Mouse (Mus musculus) heart, embryonic 14.5 days (tissue): Measurements from ENCODE around the gene Ripor3. TPM values are rescaled to one million over a fixed set of nuclear protein-coding genes. Genes with fewer than 3 reads are reported as not detected.
"Not testable (repeated sequence)": the region's sequence is repeated elsewhere in the genome, so short reads cannot be mapped to it uniquely, and the experiment has no call there.

ENCODE experiments used
- ATAC-seq: fragments of 200-750 bp; cut with Nextera tagmentation; 2 replicates; pipeline ENCODE4 v1.8.0; 2017; ENCODE audit warnings: low read depth, moderate TSS enrichment; ENCODE audit not compliant: insufficient number of reproducible peaks, insufficient read depth, low FRiP score
- H3K27ac ChIP-seq, 2 experiments: fragments of 200-500 bp in 1 of 2; fragments of 300-500 bp in 1 of 2; sonication (generic) in 1 of 2; replicated peaks in 1 of 2; 2 replicates each; pipeline ENCODE4 v1.5.1; 2012 to 2014; ENCODE audit warnings: low read depth in 2 of 2, low read length in 2 of 2, control low read depth in 1 of 2, mild to moderate bottlenecking in 1 of 2, mixed read lengths in 1 of 2; ENCODE audit not compliant: control insufficient read depth in 1 of 2, insufficient read depth in 1 of 2
- H3K27me3 ChIP-seq: fragments of 300-500 bp; sonication (generic); 2 replicates; pipeline ENCODE4 v1.6.1; 2014; ENCODE audit warnings: mild to moderate bottlenecking, low read length, control low read depth; ENCODE audit not compliant: control insufficient read depth, insufficient read depth
- H3K36me3 ChIP-seq: fragments of 300-500 bp; sonication (generic); 2 replicates; pipeline ENCODE4 v1.6.1; 2014; ENCODE audit warnings: mild to moderate bottlenecking, control low read depth, low read length, mixed read lengths; ENCODE audit not compliant: control insufficient read depth, insufficient read depth
- H3K4me1 ChIP-seq, 2 experiments: fragments of 200-500 bp in 1 of 2; fragments of 300-500 bp in 1 of 2; sonication (generic) in 1 of 2; 2 replicates each; pipeline ENCODE4 v1.6.1; 2012 to 2014; ENCODE audit warnings: low read length in 2 of 2, control low read depth in 1 of 2, mixed read lengths in 1 of 2; ENCODE audit not compliant: control insufficient read depth in 2 of 2, insufficient read depth in 2 of 2
- H3K4me2 ChIP-seq: fragments of 300-500 bp; sonication (generic); 2 replicates; pipeline ENCODE4 v1.6.1; 2014; ENCODE audit warnings: mild to moderate bottlenecking, low read length
- H3K4me3 ChIP-seq, 2 experiments: fragments of 200-500 bp in 1 of 2; fragments of 300-500 bp in 1 of 2; sonication (generic) in 1 of 2; 2 replicates each; pipeline ENCODE4 v1.5.1; 2012 to 2014; ENCODE audit warnings: low read length in 2 of 2, mild to moderate bottlenecking in 2 of 2, control low read depth in 1 of 2, low read depth in 1 of 2, moderate library complexity in 1 of 2; ENCODE audit not compliant: control insufficient read depth in 1 of 2, insufficient read depth in 1 of 2
- H3K9ac ChIP-seq: fragments of 300-500 bp; sonication (generic); 2 replicates; pipeline ENCODE4 v1.6.1; 2014; ENCODE audit warnings: mild to moderate bottlenecking, low read length
- H3K9me3 ChIP-seq: fragments of 300-500 bp; sonication (generic); 2 replicates; pipeline ENCODE4 v1.6.1; 2016; ENCODE audit warnings: low read length, control low read depth; ENCODE audit not compliant: control insufficient read depth
- WGBS: fragments of 180-500 bp; shearing (Covaris S2); extraction: QIAGEN DNeasy Blood & Tissue Kit; methylation state at CpG from one replicate; pipeline ENCODE4 v1.1.7; 2014; 5-methylcytosine and 5-hydroxymethylcytosine counted together
- polyA plus RNA-seq: library from polyadenylated mRNA; unstranded; fragments of >200 nt; fragmentation: Nextera tagmentation; extraction: Ambion mirVana; gene quantifications from 2 replicates; pipeline ENCODE4 v1.2.1, GENCODE M21; 2014

The Ripor3 gene
- polyA plus RNA-seq = 0.81 and 1.00 TPM in 2 replicates

DNA sequence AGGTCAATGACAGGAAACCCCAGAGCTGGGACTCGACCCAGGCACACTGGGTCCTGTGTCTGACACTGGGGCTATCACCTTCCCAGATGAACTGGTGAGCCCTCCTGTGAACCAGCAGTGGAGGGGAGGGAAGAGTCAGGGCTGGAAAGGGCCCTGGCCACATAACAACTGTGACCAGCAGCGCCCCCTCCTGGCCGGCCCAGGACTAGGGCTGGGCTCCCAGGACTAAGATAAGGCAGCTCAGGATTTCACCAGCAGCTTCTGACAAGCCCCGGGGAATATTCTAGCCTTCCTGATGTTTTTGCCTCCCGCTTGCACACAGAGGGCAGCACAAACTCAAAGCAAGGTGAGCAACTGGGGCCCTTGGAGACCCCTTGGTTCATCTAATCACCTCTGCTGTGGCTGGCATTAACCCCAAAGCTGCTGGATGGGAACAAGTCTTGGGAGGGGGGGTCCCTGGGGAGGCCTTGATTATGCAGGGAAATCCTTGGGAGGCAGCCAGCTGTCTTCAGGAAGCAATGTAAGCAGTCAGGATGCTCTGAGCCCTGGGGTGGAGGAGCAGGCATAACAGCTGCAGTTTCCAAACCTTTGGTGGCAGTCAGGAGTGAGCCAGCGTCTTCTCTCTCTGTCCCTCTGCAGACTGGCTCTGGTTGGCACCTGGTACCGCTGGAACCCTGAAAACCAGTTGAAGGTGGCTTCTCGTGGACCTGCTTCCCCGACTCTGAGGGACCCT is at the start of gene Ripor3:
Gene Ripor3, minus strand, starts transcription at position 683 of the 733 bp plus-strand sequence.
- WGBS = 29% methylated on average over 9 of the region's 9 CpGs
- Histone ChIP-seq H3K27ac (no peak within 1 kb of the TSS), H3K9me3 (no peaks in the 10 kb centered on the region), H3K4me2 (no peak within 1 kb of the TSS), H3K27me3 (no peaks in the 10 kb centered on the region), H3K36me3 (no peaks in the 10 kb centered on the region), H3K4me3 (no peak within 1 kb of the TSS), H3K4me1 (peaks cover 14 to 15% of the 10 kb centered on the region in 2 experiments), H3K9ac (peak within 1 kb of the TSS; percentile 30; the same call in 1 of the 2 replicates)
- no peak; the same call in 1 of the 2 replicates for ATAC-seq

DNA sequence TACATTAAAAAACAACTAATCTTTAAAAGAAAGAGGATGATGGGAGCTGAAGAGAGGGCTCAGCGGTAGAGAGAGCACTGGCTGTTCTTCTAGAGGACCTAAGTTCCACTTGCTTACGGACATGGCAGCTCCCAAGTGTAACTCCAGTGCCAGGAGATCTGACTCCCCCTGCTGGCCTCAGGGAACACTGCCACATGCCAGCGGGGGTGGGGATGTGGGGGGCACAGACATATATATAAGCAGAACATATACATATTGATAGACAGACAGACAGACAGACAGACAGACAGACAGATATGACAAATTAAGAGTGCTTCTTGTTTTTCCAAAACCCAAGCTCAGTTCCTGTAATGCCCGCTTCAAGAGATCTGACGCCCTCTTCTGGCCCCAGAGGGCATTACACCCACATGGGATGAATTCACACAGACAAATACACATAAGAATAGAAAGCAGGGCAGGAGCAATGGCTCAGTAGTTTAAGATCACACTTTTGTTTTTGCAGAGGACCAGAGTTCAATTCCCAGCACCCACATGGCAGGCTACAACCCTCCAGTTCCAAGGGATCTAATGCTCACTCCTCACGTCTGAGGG is 48.9 kb upstream of the Ripor3 start:
- Histone ChIP-seq H3K36me3 (no peaks in the 10 kb centered on the region), H3K27ac (no peak overlapping the region), H3K9me3 (0 out of 2 replicates have a peak, but pooled peaks cover 2% of the 10 kb centered on the region), H3K4me1 (peaks cover 13 to 27% of the 10 kb centered on the region in 2 experiments), H3K4me3 (no peak overlapping the region), H3K4me2 (no peak overlapping the region), H3K27me3 (no peaks in the 10 kb centered on the region), H3K9ac (no peak overlapping the region)
- ATAC-seq = no peak
- whole genome bisulfite sequencing = 78% methylated on average over 6 of the region's 6 CpGs

DNA sequence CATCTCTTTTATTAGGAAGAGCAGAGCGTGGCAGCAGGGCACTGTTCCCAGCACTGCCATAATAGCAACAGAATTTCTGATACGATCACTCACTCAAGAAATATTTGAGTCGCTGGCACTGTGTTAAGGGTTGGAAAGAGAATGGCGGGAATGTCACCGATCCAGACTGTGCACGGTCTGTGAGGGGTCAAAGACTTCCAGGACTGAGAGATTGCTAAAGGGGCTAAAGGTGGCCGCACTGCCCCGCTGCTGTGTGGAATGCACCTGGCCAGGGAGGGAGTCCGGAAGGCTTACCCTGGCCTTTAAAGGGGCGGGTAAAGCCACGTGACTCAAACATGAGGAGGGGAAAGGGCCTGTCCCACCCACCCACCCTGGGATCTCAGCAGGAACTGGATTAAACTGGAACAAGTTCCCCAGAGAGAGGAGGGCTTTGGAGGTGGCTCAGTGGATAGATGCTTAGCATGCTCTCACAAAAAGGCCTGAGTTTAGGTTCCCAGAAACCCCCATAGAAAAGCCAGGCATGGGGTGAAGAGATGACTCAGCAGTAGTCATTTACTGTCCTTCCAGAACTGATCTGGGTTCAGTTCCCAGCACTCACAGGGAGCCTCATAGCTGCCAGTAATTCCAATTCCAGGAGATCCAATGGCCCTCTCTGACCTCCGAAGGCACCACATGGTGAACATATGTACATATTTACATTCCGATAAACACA is 48.2 kb upstream of the Ripor3 start:
- Histone ChIP-seq H3K4me2 (no peak overlapping the region; the same call in 1 of the 2 replicates), H3K27ac (0 out of 4 replicates have a peak overlapping the region, but pooled peaks of 1 of the 2 experiments have one; percentile 33), H3K9ac (no peak overlapping the region), H3K4me3 (no peak overlapping the region), H3K9me3 (0 out of 2 replicates have a peak, but pooled peaks cover 2% of the 10 kb centered on the region), H3K27me3 (no peaks in the 10 kb centered on the region), H3K4me1 (peaks cover 13 to 27% of the 10 kb centered on the region in 2 experiments), H3K36me3 (no peaks in the 10 kb centered on the region)
- WGBS = 20% methylated on average over 13 of the region's 13 CpGs
- peak; percentile 8; the same call in 1 of the 2 replicates for ATAC-seq

DNA sequence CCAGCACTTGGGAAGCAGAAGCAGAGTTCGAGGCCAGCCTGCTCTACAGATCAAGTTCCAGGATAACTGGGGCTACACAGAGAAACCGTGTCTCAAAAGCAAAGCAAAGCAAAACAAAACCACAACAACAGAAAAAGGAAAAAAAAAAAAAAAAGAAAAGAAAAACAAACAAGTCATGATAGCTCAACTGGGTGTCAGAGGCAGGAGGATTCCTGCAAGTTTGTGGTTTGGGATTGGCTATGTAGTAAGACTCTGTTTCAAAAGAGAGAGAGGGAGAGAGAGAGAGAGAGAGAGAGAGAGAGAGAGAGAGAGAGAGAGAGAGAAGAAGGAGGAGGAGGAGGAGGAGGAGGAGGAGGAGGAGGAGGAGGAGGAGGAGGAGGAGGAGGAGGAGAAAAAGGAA is 47.5 kb upstream of the Ripor3 start:
- not testable (repeated sequence) for H3K36me3 ChIP-seq, H3K4me2 ChIP-seq, H3K9ac ChIP-seq, H3K27me3 ChIP-seq, H3K4me3 ChIP-seq, H3K27ac ChIP-seq, ATAC-seq, H3K9me3 ChIP-seq
- H3K4me1 ChIP-seq = peaks cover 13 to 27% of the 10 kb centered on the region in 2 experiments
- WGBS = 75% methylated on average over 2 of the region's 2 CpGs

DNA sequence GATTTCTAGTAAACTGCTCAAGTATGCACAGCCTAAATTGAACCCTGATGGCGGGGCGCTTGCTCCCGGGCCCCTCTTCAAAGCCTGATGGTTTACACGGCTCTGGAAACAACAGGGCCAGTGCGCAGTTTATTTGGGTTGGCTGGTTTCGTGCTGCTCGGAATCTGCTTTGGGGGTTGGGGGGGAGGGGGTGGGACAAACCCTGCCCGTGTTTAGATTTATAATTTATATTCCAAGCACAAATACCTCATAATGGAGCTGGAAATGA is 46.2 kb upstream of the Ripor3 start:
- Histone ChIP-seq H3K9me3 (0 out of 2 replicates have a peak, but pooled peaks cover 2% of the 10 kb centered on the region), H3K27ac (peak overlapping the region; percentile 37 to 75; a peak in 3 of 4 replicates), H3K4me2 (peak overlapping the region; percentile 31), H3K4me1 (peaks cover 13 to 27% of the 10 kb centered on the region in 2 experiments), H3K36me3 (no peaks in the 10 kb centered on the region), H3K9ac (no peak overlapping the region), H3K4me3 (no peak overlapping the region), H3K27me3 (no peaks in the 10 kb centered on the region)
- ATAC-seq = no peak
- WGBS = 22% methylated on average over 8 of the region's 8 CpGs

DNA sequence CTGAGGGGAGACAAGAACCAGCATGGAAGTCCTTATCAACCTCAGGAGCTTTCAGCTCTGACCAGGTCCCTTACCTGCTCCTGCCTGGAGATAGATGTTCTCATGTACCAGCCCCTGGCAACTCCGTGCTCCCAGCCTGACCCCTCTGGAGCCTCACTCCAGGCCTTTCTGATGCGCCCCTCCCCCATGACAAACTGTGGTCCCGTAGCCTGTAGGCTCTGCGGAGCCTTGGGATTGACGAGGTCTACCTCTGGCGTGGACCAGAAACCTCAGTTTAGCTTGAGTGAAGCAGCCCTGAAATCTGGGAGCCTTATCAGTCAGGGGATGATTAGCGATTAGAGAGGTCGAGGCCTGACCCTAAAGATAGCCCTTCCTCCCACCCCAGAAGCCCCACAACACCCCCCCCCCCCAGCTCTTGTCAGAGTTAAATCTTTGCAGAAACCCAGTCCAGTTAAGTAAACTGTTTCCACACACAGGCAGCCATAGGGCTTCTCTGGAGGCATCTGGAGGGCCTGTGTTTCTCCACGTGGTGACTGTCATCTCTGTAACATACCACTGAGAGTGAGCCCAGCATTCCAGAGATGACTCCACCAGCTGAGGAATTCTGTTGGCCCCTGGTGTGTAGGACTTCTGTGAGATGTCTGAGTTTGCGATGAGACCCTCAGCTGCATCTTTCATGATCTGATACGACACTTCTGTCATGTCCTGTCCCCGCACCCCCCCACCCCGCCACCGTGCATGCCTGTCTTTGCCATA is 45.7 kb upstream of the Ripor3 start:
- H3K36me3 ChIP-seq = no peaks in the 10 kb centered on the region
- 18% methylated on average over 14 of the region's 14 CpGs for WGBS
- no peak overlapping the region for H3K4me3 ChIP-seq
- H3K4me2 ChIP-seq = peak overlapping the region; percentile 31
- peak overlapping the region; percentile 37 to 75; a peak in 3 of 4 replicates for H3K27ac ChIP-seq
- H3K9ac ChIP-seq = peak overlapping the region; percentile 45; the same call in 1 of the 2 replicates
- H3K27me3 ChIP-seq = no peaks in the 10 kb centered on the region
- peaks cover 13 to 27% of the 10 kb centered on the region in 2 experiments for H3K4me1 ChIP-seq
- no peak for ATAC-seq
- 0 out of 2 replicates have a peak, but pooled peaks cover 2% of the 10 kb centered on the region for H3K9me3 ChIP-seq

DNA sequence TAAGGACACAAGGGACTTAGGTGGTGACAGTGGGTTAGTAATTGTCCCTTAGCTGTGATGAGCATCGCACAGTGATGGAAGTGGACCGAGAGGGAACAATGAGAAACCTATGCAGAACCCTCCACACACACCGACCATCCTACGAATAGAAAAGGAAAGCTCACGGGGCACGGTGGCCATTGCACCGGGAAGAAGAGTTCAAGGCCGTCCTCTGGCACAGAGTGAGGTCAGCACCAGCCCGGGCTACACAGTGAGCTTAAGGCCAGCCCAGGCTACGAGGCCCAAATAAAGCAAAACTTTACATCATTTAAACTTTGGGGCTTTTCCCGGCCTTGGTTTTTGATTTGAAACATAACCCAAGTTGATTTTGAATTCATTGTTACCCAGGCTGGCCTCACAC is 43.7 kb upstream of the Ripor3 start:
- Histone ChIP-seq H3K4me2 (no peak overlapping the region), H3K27me3 (peaks cover under 1% of the 10 kb centered on the region; the same call in 1 of the 2 replicates), H3K27ac (no peak overlapping the region), H3K9me3 (no peaks in the 10 kb centered on the region), H3K4me1 (peaks cover 18 to 38% of the 10 kb centered on the region in 2 experiments), H3K4me3 (no peak overlapping the region), H3K36me3 (no peaks in the 10 kb centered on the region), H3K9ac (no peak overlapping the region)
- no peak for ATAC-seq
- WGBS = 92% methylated on average over 11 of the region's 11 CpGs
